Comparison of ENCODE assay signal across 8 mouse cellular contexts in the genomic region with DNA sequence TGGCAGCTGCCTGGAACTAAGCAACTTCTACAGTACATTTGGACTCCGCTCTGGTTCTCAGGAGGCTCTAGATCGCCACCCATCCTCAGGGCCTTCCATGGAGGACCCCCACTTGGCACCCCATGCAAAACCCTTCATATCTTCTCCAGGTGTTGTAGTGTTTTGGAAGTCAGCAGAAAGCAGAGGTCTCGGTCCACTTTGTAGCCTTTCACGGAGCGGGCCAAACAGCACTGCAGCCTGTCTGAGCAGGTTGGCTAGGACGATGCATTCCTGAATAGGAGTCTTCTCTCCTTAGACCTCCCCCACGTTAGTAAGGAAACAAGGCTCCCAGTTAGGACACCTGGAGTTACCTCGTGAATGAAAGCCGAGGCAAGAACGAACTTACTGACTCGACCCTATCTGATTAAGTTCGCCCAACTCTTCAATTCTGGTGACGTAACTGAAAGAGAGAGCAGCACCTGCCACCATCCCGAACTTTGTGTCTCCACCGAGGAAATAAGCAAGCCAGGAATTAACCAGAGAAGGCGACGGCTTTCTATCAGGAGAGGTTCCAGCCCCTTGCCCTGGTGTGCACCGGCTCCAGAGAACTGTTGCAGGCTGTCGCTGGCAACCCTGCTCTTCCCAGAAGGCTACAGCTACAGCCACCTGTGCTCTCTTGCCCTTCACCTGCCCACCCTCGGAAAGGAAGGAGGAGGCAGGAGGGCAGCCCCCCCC. TPM values are rescaled to one million over a fixed set of nuclear protein-coding genes. Genes with fewer than 3 reads are reported as not detected.
DNase-seq lines count a peak whose midpoint lies in the region; ATAC-seq and TF ChIP-seq lines count a peak whose summit lies in the region.

No protein-coding gene starts in this region.

- peak; percentile 51 for DNase-seq in cerebellum, adult 11 months
- DNase-seq in spleen, adult 2 months (ENCODE audit: low read depth in 1 of 2, low spot score in 2 of 2), result no peak
- no peak for DNase-seq in spleen, adult 18-20 months
- DNase-seq in limb, embryonic 14.5 days (ENCODE audit: low spot score), result no peak
- DNase-seq in stomach, postnatal 0 days (ENCODE audit: low spot score), result peak; percentile 29
- no peak for DNase-seq in right cerebral cortex, postnatal 10 days (ENCODE audit: low spot score in 2 of 2)
- no peak for DNase-seq in spleen, postnatal 4 days (ENCODE audit: low spot score in 2 of 2)

- no peak for TF ChIP-seq POLR2A in spleen, adult 2 months (IDR thresholded peaks at IDR 0.05; ENCODE audit: low read depth, low read length)
- TF ChIP-seq POLR2A in limb, embryonic 14.5 days (IDR thresholded peaks at IDR 0.05; ENCODE audit: borderline replicate concordance, extremely low read depth, insufficient read depth, insufficient read length), result no peak

- H3K36me3 ChIP-seq in spleen, adult 2 months (ENCODE audit: control insufficient read depth, insufficient read depth, low read length), result no peaks in the 10 kb centered on the region
- no peaks in the 10 kb centered on the region for H3K36me3 ChIP-seq in limb, embryonic 14.5 days (ENCODE audit: control insufficient read depth, insufficient read depth, low read length)
- H3K36me3 ChIP-seq in stomach, postnatal 0 days (ENCODE audit: control insufficient read depth, insufficient read depth, low read length), result no peaks in the 10 kb centered on the region

- H3K4me2 ChIP-seq in limb, embryonic 14.5 days (replicated peaks; ENCODE audit: low read depth, low read length, severe bottlenecking), result peak overlapping the region; percentile 77
- peak overlapping the region; percentile 85 for H3K4me2 ChIP-seq in stomach, postnatal 0 days (replicated peaks; ENCODE audit: low read depth)

- ATAC-seq in cerebellum, adult (ENCODE audit: insufficient number of reproducible peaks, low FRiP score, low TSS enrichment), result no peak
- no peak for ATAC-seq in limb, embryonic 14.5 days (ENCODE audit: low FRiP score, low read depth)
- no peak for ATAC-seq in stomach, postnatal 0 days (ENCODE audit: low FRiP score, low TSS enrichment)

- no peak for TF ChIP-seq CTCF in spleen, adult 2 months (IDR thresholded peaks at IDR 0.05; ENCODE audit: extremely low read depth, insufficient read depth, insufficient read length, insufficient replicate concordance)
- no peak for TF ChIP-seq CTCF in stomach, postnatal 0 days (IDR thresholded peaks at IDR 0.05; ENCODE audit: low read depth)

- H3K4me1 ChIP-seq in spleen, adult 2 months (ENCODE audit: control insufficient read depth, insufficient read depth, insufficient read length), result peaks cover 20% of the 10 kb centered on the region; the same call in 1 of the 2 replicates
- peaks cover 9% of the 10 kb centered on the region for H3K4me1 ChIP-seq in limb, embryonic 14.5 days (ENCODE audit: control insufficient read depth, insufficient read depth, low read length)
- 0 out of 2 replicates have a peak, but pooled peaks cover 3% of the 10 kb centered on the region for H3K4me1 ChIP-seq in stomach, postnatal 0 days (replicated peaks; ENCODE audit: control insufficient read depth, insufficient read depth)

- peaks cover 2% of the 10 kb centered on the region; the same call in 1 of the 2 replicates for H3K27me3 ChIP-seq in spleen, adult 2 months (ENCODE audit: control insufficient read depth, insufficient read depth, low read length)
- peaks cover 10% of the 10 kb centered on the region; the same call in 1 of the 2 replicates for H3K27me3 ChIP-seq in limb, embryonic 14.5 days (ENCODE audit: control insufficient read depth, insufficient read depth, low read length)
- no peaks in the 10 kb centered on the region for H3K27me3 ChIP-seq in stomach, postnatal 0 days (ENCODE audit: control insufficient read depth, insufficient read depth, low read length)

- peak overlapping the region; percentile 69; the same call in 1 of the 2 replicates for H3K9ac ChIP-seq in limb, embryonic 14.5 days (ENCODE audit: low read depth, low read length, severe bottlenecking)
- H3K9ac ChIP-seq in stomach, postnatal 0 days (ENCODE audit: low read length), result no peak overlapping the region

- TF ChIP-seq EP300 in stomach, postnatal 0 days (optimal IDR thresholded peaks at IDR 0.05), result no peak

- peak overlapping the region; percentile 91; the same call in 1 of the 2 replicates for H3K4me3 ChIP-seq in spleen, adult 2 months (ENCODE audit: extremely low read depth, insufficient read depth, insufficient read length)
- H3K4me3 ChIP-seq in limb, embryonic 14.5 days (replicated peaks; ENCODE audit: low read length), result peak overlapping the region; percentile 75
- peak overlapping the region; percentile 79 for H3K4me3 ChIP-seq in stomach, postnatal 0 days (ENCODE audit: low read depth, low read length)

- H3K27ac ChIP-seq in spleen, adult 2 months (ENCODE audit: insufficient read depth, low read length), result no peak overlapping the region
- no peak overlapping the region for H3K27ac ChIP-seq in limb, embryonic 14.5 days (replicated peaks; ENCODE audit: low read depth, low read length)
- no peak overlapping the region for H3K27ac ChIP-seq in stomach, postnatal 0 days (replicated peaks)

- 63% methylated on average over 20 of the region's 20 CpGs for WGBS in spleen, adult 2 months
- 20% methylated on average over 19 of the region's 20 CpGs for WGBS in limb, embryonic 14.5 days
- WGBS in stomach, postnatal 0 days, result 32% methylated on average over 20 of the region's 20 CpGs

- no peaks in the 10 kb centered on the region for H3K9me3 ChIP-seq in limb, embryonic 14.5 days (ENCODE audit: control insufficient read depth, low read length)
- no peaks in the 10 kb centered on the region for H3K9me3 ChIP-seq in stomach, postnatal 0 days (ENCODE audit: control insufficient read depth, low read length)

RNA-seq across cellular contexts. Expression of gene Ubash3b, which starts 5.3 kb away (rescaled TPM):
- 10.2 and 11.9 TPM in 2 replicates for polyA plus RNA-seq in spleen, adult 2 months (2012; rRNA removed)
- polyA plus RNA-seq in limb, embryonic 14.5 days (2012; rRNA removed), result 6.1 and 7.8 TPM in 2 replicates
- 10.3 and 10.4 TPM in 2 replicates for polyA plus RNA-seq in limb, embryonic 14.5 days (2014; fragmentation: Nextera tagmentation; extraction: Ambion mirVana)
- polyA plus RNA-seq in stomach, postnatal 0 days (2015; fragmentation: Nextera tagmentation; extraction: Ambion mirVana), result 1.4 and 1.7 TPM in 2 replicates

Comparison
In these comparisons a context has a peak if more than half of its experiments do, and no peak if none do; other contexts are left out.
1. DNase-seq: peak in cerebellum, adult 11 months (single experiment) and stomach, postnatal 0 days (single experiment); none in spleen, adult 2 months (0 of 2), spleen, adult 18-20 months (0 of 2), limb, embryonic 14.5 days (single experiment), right cerebral cortex, postnatal 10 days (0 of 2) and spleen, postnatal 4 days (0 of 2).
2. Peak in every context shown above with its lines, with median percentiles within 50 percentile points of each other: H3K4me3 ChIP-seq.